Mouse (Mus musculus): ENCODE measurements around the gene Abcg1. TPM values are rescaled to one million over a fixed set of nuclear protein-coding genes. Genes with fewer than 3 reads are reported as not detected.

Gene Abcg1
- total RNA-seq, 2 experiments from 2014 or later = 15.4 to 17.2 TPM

Other genes with a start within 250 kb of the Abcg1 start
- gene Glp1r, start 155.9 kb upstream of the Abcg1 start, total RNA-seq (2021) = 1 to 10 TPM in 1 of 2 experiments, under 1 TPM in 1; 0.37 to 2.9 TPM
- under 1 TPM in 1 of 2 experiments, not detected in 1; 0.08 TPM for gene Umodl1, start 103.0 kb upstream of the Abcg1 start, total RNA-seq (2021)
- gene Tff3, start 72.0 kb downstream of the Abcg1 start, total RNA-seq (2021) = not detected
- gene Tff2, start 86.6 kb downstream of the Abcg1 start, total RNA-seq (2021) = 10 to 100 TPM in 1 of 2 experiments, not detected in 1; 35.5 TPM
- gene Tff1, start 107.6 kb downstream of the Abcg1 start, total RNA-seq (2021) = not detected
- under 1 TPM in 1 of 2 experiments, not detected in 1; 0.11 TPM for gene Tmprss3, start 141.3 kb downstream of the Abcg1 start, total RNA-seq (2021)
- under 1 TPM; 0.11 to 0.23 TPM for gene Ubash3a, start 150.2 kb downstream of the Abcg1 start, total RNA-seq (2021)
- 1 to 10 TPM; 5.5 TPM for gene Rsph1, start 219.7 kb downstream of the Abcg1 start, total RNA-seq (2021)
- 10 to 100 TPM; 14.2 to 14.9 TPM for gene Slc37a1, start 229.1 kb downstream of the Abcg1 start, total RNA-seq (2021)

Data from adrenal gland, postnatal 4 days (tissue).